Mouse (Mus musculus): ENCODE measurements around the gene Rab11fip2. TPM values are rescaled to one million over a fixed set of nuclear protein-coding genes. Genes with fewer than 3 reads are reported as not detected.

Gene Rab11fip2
- 5.5 and 6.4 TPM in 2 replicates for total RNA-seq (2012; rRNA removed)

- TF ChIP-seq CHD2 (IDR thresholded peaks at IDR 0.05; ENCODE audit: low read depth, low read length) (no peak), ZC3H11A (IDR thresholded peaks at IDR 0.05; ENCODE audit: borderline replicate concordance, low read depth, low read length) (no peak), MAFK (IDR thresholded peaks at IDR 0.05; ENCODE audit: insufficient read depth, low read depth, low read length) (no peak), HCFC1 (IDR thresholded peaks at IDR 0.05; ENCODE audit: borderline replicate concordance, insufficient read depth, low read length) (no peak), ZNF384 (IDR thresholded peaks at IDR 0.05; ENCODE audit: low read depth, low read length) (no peak)
- H3K27ac ChIP-seq (ENCODE audit: insufficient read depth, low read depth, low read length, poor library complexity, severe bottlenecking) = no peak within 1 kb of the TSS
- H3K4me3 ChIP-seq (ENCODE audit: insufficient read depth in 1 of 2, low read depth in 1 of 2, low read length in 2 of 2, poor library complexity in 1 of 2, severe bottlenecking in 1 of 2) = peak within 1 kb of the TSS; percentile 69 to 88
- H3K36me3 ChIP-seq (ENCODE audit: control insufficient read depth, insufficient read depth, low read length, poor library complexity, severe bottlenecking) = no peaks in the 10 kb centered on the region
- in situ Hi-C loops (cut with MboI; ENCODE audit: low sequenced_read_pairs in 2 of 2, unreplicated experiment in 2 of 2) = no loop called here
- peak; percentile 65 for DNase-seq (ENCODE audit: low read depth, low spot score)
- peak within 1 kb of the TSS; percentile 87 for H3K9ac ChIP-seq (ENCODE audit: insufficient read depth, low read depth, low read length, poor library complexity, severe bottlenecking)
- no peaks in the 10 kb centered on the region for H3K9me3 ChIP-seq (ENCODE audit: control insufficient read depth, insufficient read depth, low read depth, low read length)
- H3K4me1 ChIP-seq (ENCODE audit: control insufficient read depth in 2 of 2, insufficient read depth in 2 of 2, low read length in 2 of 2, poor library complexity in 1 of 2) = peaks cover 0 to 2% of the 10 kb centered on the region in 2 experiments; a peak in 1 of 4 replicates
These were observed at the start of gene Rab11fip2 for GRCm38 (mm10) chr19:59943322-59943871. Gene Rab11fip2 (minus strand): TSS chr19:59943654.

DNA sequence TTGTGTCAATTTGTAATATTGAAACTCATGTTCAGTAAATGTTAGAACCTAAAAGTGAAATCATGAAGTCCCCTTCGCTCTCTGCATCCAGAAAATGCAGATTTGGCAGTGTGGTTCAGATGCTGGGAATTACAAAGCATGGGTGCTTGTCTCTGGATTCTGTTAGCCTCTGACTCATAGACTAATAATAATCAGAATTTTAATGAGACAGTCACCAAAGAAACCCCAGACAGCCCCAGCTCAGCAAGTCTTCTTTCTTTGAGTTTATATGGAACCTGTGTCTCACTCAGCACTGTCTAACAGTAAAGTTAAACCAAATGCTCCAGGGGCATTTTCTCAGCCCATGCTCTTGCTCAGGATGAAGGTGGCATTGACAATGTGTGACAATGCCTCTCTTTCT lies 38.1 kb upstream of the Rab11fip2 start:
- no peaks in the 10 kb centered on the region for H3K36me3 ChIP-seq (ENCODE audit: control insufficient read depth, insufficient read depth, low read length, poor library complexity, severe bottlenecking)
- TF ChIP-seq ZC3H11A (IDR thresholded peaks at IDR 0.05; ENCODE audit: borderline replicate concordance, low read depth, low read length) (no peak), HCFC1 (IDR thresholded peaks at IDR 0.05; ENCODE audit: borderline replicate concordance, insufficient read depth, low read length) (no peak), ZNF384 (IDR thresholded peaks at IDR 0.05; ENCODE audit: low read depth, low read length) (no peak), CHD2 (IDR thresholded peaks at IDR 0.05; ENCODE audit: low read depth, low read length) (no peak), MAFK (IDR thresholded peaks at IDR 0.05; ENCODE audit: insufficient read depth, low read depth, low read length) (no peak)

DNA sequence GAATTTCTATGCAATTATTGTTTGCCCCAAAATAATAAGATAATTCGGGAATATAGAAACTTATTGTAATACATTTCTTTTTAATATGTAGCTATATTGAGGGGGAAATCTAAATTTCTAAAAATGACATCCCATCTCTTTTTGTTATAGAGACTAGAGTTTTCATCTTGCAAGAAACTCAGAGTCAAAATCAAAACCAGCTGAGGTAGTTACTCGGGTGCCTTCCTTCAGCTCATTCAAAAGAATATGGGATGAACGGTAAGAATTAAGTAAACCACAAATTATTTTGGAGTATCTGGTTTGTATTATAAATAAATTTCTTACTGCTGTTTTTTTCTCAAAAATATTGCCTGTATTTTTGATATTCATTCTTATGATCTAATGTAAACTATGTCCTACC lies 11.5 kb upstream of the Rab11fip2 start:
- Histone ChIP-seq H3K9me3 (ENCODE audit: control insufficient read depth, insufficient read depth, low read depth, low read length) (no peaks in the 10 kb centered on the region), H3K4me1 (ENCODE audit: control insufficient read depth in 2 of 2, insufficient read depth in 2 of 2, low read length in 2 of 2, poor library complexity in 1 of 2) (no peaks in the 10 kb centered on the region), H3K27ac (ENCODE audit: insufficient read depth, low read depth, low read length, poor library complexity, severe bottlenecking) (no peak overlapping the region), H3K9ac (ENCODE audit: insufficient read depth, low read depth, low read length, poor library complexity, severe bottlenecking) (no peak overlapping the region), H3K4me3 (ENCODE audit: insufficient read depth in 1 of 2, low read depth in 1 of 2, low read length in 2 of 2, poor library complexity in 1 of 2, severe bottlenecking in 1 of 2) (no peak overlapping the region), H3K36me3 (ENCODE audit: control insufficient read depth, insufficient read depth, low read length, poor library complexity, severe bottlenecking) (no peaks in the 10 kb centered on the region)
- DNase-seq (ENCODE audit: low read depth, low spot score) = no peak
- TF ChIP-seq CHD2 (IDR thresholded peaks at IDR 0.05; ENCODE audit: low read depth, low read length) (no peak), ZC3H11A (IDR thresholded peaks at IDR 0.05; ENCODE audit: borderline replicate concordance, low read depth, low read length) (no peak), MAFK (IDR thresholded peaks at IDR 0.05; ENCODE audit: insufficient read depth, low read depth, low read length) (no peak), HCFC1 (IDR thresholded peaks at IDR 0.05; ENCODE audit: borderline replicate concordance, insufficient read depth, low read length) (no peak), ZNF384 (IDR thresholded peaks at IDR 0.05; ENCODE audit: low read depth, low read length) (no peak)
- in situ Hi-C loops (cut with MboI; ENCODE audit: low sequenced_read_pairs in 2 of 2, unreplicated experiment in 2 of 2) = no loop called here

More for the DNA sequence above, 38.1 kb upstream of the Rab11fip2 start:
- no peak for DNase-seq (ENCODE audit: low read depth, low spot score)
- no peak overlapping the region for H3K4me3 ChIP-seq (ENCODE audit: insufficient read depth in 1 of 2, low read depth in 1 of 2, low read length in 2 of 2, poor library complexity in 1 of 2, severe bottlenecking in 1 of 2)
- no peak overlapping the region for H3K27ac ChIP-seq (ENCODE audit: insufficient read depth, low read depth, low read length, poor library complexity, severe bottlenecking)
- no peak overlapping the region for H3K9ac ChIP-seq (ENCODE audit: insufficient read depth, low read depth, low read length, poor library complexity, severe bottlenecking)
- no peaks in the 10 kb centered on the region for H3K4me1 ChIP-seq (ENCODE audit: control insufficient read depth in 2 of 2, insufficient read depth in 2 of 2, low read length in 2 of 2, poor library complexity in 1 of 2)
- no peaks in the 10 kb centered on the region for H3K9me3 ChIP-seq (ENCODE audit: control insufficient read depth, insufficient read depth, low read depth, low read length)
- in situ Hi-C loops (cut with MboI; ENCODE audit: low sequenced_read_pairs in 2 of 2, unreplicated experiment in 2 of 2) = no loop called here

DNA sequence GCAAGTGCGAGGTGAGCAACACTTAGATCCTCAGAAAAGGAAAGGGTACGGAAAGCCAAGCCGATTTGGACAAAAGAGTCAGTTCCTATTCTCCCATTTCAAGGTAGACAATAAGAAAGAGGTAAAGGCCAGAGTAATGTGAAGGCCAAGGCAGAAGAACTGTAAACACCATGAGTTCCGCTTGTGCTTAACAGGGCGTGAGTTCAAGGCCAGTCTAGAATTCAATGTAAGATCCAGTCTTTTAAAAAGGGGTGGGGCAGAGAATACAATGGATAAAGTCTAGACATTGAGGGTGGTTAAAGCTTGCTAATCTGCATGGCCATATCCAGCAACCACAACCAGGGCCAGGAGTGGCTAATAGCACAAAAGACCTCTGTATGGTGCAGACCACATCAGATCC lies 6.3 kb upstream of the Rab11fip2 start:
- in situ Hi-C loops (cut with MboI; ENCODE audit: low sequenced_read_pairs in 2 of 2, unreplicated experiment in 2 of 2) = no loop called here
- Histone ChIP-seq H3K36me3 (ENCODE audit: control insufficient read depth, insufficient read depth, low read length, poor library complexity, severe bottlenecking) (no peaks in the 10 kb centered on the region), H3K9me3 (ENCODE audit: control insufficient read depth, insufficient read depth, low read depth, low read length) (no peaks in the 10 kb centered on the region), H3K9ac (ENCODE audit: insufficient read depth, low read depth, low read length, poor library complexity, severe bottlenecking) (no peak overlapping the region), H3K4me3 (ENCODE audit: insufficient read depth in 1 of 2, low read depth in 1 of 2, low read length in 2 of 2, poor library complexity in 1 of 2, severe bottlenecking in 1 of 2) (no peak overlapping the region), H3K4me1 (ENCODE audit: control insufficient read depth in 2 of 2, insufficient read depth in 2 of 2, low read length in 2 of 2, poor library complexity in 1 of 2) (no peaks in the 10 kb centered on the region), H3K27ac (ENCODE audit: insufficient read depth, low read depth, low read length, poor library complexity, severe bottlenecking) (no peak overlapping the region)
- no peak for TF ChIP-seq MAFK (IDR thresholded peaks at IDR 0.05; ENCODE audit: insufficient read depth, low read depth, low read length)
- TF ChIP-seq HCFC1 (IDR thresholded peaks at IDR 0.05; ENCODE audit: borderline replicate concordance, insufficient read depth, low read length) = no peak
- TF ChIP-seq ZNF384 (IDR thresholded peaks at IDR 0.05; ENCODE audit: low read depth, low read length) = no peak
- no peak for TF ChIP-seq CHD2 (IDR thresholded peaks at IDR 0.05; ENCODE audit: low read depth, low read length)
- peak; percentile 17 for DNase-seq (ENCODE audit: low read depth, low spot score)

Measured in ES-E14 (cell line).